Mouse (Mus musculus) megakaryocyte, embryonic 14.5 days (primary cell): ENCODE data around the gene Nlrp4e.
"Not testable (repeated sequence)": the region's sequence is repeated elsewhere in the genome, so short reads cannot be mapped to it uniquely, and the experiment has no call there.

ENCODE experiments used
- FLI1 ChIP-seq: IDR thresholded peaks from 2 replicates; pipeline ENCODE4 v1.6.1; 2012; ENCODE audit warnings: low read length, inconsistent platforms, mixed read lengths
- GATA1 ChIP-seq: IDR thresholded peaks from 3 replicates; pipeline ENCODE4 v1.6.1; 2012; ENCODE audit warnings: mixed read lengths, low read length, inconsistent platforms, borderline replicate concordance

DNA sequence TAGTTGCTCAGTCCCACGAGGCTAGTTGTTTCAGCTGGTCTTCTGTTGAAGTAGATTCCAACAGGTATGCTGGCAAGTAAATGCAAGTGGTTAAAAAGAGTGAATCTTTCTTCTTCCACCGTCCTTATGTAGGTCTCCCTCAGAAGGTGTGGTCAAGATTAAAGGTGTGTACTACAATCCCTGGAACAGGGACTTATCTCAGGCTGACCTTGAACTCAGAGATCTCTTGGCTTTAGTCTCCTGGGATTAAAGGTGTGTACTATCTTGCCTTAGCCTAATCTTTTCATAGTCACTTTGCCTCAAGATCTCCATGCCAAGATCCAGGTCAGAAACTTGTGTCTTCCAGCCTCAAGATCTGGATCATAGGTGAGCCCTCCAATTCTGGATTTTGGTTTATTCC, 22.2 kb upstream of the Nlrp4e start, which contains the start of gene Gm6902:
- not testable (repeated sequence) for TF ChIP-seq GATA1, FLI1
